Mouse (Mus musculus) cerebellum, adult 18-20 months (tissue): ENCODE measurements around the gene Uchl1.

Source experiments
- DNase-seq, 2 experiments: peaks; one replicate each; pipeline ENCODE4 v3.0.0; 2021

Gene Uchl1

DNA sequence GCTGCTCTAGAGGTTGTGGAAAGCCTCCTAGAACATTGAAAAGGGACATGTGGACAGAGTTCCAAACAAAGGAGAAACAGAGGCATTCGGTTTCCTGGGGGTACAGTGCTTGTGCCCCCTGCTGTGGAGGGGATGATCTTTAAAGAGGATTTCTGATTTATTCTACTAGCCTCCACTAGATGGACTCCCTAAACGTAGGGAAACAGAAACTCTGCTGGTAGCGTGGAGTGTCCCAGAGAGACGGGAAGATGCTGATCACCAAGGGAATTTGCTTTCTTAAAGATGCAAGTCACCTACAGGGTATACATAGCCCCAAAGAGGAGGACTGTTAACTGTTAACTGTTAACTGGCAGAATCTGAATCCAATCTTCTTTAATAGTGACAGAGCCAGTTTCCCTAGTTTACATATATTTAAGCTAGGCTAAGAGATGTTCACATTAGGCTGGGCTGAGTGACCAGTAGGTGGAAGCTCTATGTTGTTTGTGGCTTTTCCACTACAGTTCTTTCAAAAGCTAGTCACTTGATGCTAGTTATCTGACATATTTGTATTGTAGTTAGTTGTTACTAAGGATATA, 34.6 kb downstream of the Uchl1 start:
- peak in 1 of 2 experiments; percentile 6 for DNase-seq

DNA sequence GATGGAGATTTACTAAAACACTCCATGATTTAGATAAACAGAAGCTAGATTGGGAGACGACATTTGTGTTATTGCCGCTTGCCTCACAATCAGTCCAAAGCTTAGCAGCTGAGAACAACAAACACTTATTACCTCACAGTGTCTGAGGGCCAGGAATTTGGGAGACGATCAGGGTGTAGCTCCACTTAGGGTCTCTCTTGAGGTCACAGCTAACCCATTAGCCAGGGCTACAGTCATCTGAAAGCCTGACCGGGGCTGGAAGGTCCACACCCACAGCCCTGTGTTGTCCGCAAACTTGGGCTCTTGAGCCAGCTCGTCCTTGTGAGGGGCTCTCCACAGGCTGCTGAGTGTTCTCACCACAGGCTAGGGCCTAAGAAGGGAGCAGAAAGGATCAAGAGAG, 36.9 kb downstream of the Uchl1 start:
- DNase-seq: no peak

DNA sequence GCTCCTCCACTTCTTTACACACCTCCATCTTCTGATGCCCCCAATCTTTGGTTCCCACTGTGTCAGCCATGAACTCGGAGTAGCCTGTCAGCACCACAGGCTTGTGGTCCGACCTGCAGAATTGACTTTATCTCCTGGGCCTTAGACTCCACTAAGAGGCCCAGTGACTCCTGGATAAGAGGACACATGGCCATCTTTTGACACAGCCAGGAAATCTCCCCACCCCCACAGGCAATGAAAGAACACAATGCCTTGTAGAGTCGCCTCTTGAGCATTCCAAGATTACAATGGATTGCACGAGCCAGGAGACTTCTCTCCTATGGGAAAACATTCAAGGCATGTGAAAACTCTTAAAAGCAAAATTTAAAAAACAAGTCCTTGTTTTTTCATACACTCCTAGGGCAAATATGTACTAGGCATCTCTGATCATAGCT, 39.6 kb downstream of the Uchl1 start:
- no peak for DNase-seq

DNA sequence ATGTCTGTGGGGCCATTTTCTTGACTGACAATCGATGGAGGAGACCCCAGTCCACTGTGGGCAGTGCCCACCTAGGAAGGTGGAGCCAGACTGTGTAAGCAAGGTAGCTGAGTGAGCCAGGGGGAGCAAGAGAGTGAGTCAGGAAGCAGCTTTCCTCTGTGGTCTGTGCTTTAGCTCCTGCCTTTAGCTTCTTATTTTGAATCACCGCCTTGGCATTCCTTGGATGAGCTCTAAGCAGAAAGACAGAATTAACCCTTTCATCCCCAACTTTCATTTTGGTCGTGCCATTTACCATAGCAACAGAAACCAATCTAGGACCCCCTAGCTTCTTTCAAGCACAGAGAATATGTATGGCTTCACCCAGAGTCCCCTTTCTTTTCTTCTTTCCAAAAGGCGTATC, 42.0 kb downstream of the Uchl1 start:
- no peak for DNase-seq

DNA sequence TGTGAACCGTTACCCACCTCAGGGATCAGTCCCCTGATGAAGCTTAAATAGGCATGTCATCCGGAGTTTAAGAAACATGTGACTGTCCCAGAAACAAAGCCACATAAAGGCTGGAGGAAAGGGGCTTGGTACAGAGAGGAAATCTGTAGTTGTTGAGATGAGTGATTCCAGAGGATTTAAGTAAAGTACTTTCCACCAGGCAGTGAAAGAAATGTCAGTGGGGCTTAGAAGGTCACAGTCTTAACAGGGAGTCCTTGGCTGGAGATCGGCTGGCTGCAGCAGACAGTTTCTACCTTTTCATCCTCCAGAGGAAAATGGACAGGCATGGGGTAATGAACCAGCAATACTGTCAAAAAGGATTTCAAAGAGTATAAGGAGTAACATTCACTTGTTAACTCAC, 42.5 kb downstream of the Uchl1 start:
- no peak for DNase-seq

DNA sequence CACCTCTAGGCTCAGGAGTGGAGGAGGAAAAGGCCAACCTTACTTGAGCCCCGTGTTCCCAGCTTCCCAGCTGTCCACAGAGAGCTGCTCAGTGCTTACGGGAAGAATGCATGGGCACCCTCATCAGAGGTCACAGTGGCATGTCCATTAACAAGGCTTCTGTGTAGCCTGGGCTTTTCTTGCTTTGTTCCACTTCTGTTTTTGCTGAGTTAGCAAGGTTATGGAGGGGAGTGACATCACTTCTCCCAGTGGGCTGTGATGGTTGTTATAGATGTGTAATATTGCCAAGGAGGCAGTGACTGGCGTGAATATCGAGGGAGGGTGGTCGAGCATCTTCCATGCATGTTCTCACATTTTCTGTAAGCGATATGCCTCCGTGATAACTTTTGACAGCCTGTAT, 43.0 kb downstream of the Uchl1 start:
- DNase-seq: no peak

DNA sequence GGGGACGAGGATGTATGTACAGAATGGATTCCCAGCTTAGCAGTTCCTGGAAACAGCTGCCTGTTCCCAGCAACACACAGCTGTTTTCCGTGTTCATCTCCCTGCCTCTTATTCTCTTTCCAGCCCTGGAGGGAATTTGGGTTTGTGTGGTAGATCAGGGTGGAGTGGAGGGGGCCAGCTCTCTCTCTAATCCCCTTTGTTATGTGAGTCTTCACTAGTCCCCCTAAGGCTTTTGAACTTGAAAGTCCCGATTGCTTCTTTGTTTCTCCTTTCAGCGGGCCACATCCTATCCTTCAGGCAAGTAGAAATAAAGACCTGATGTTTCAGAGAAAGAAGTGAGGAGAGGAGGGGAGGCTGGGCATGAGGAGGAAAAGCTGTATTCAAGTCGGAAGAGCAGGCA, 45.0 kb downstream of the Uchl1 start:
- no peak for DNase-seq

DNA sequence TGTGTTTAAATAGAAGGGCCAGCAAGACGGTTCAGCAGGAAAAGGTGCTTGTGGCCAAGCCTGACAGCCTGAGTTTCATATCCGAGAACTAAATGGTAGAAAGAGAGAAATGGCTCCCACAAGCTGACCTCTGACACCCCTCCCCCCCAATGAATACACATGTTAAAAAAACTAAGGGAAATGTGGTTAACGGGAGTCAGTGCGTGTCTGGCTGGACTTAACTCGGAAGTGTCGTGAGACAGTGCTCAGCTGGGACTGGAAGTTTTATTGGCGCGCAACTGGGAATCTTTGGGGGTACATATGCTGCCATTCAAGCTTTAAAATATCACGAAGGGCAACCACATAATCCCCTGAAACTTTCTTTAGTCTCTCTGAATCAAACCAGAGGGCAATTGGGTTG, 46.7 kb downstream of the Uchl1 start:
- DNase-seq: no peak

DNA sequence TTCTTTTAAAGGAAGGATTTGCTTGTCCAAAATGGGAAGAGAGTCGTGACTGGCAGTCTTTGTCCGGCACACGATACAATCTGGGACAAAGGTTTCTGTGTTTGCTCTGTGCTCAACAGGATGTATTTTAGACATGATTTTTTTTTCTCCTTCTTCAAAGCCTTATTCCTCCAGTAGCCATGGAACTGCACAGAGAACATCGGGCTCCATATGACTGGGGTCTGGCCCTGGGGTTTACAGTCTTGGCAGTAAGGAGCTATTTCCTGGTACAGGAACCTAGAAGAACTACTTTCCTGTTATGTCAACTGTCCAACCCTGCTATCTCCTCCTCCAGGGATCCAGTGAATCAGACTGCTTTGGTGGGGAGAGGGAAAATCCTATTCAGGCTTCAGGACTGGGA, 47.1 kb downstream of the Uchl1 start:
- DNase-seq: no peak

DNA sequence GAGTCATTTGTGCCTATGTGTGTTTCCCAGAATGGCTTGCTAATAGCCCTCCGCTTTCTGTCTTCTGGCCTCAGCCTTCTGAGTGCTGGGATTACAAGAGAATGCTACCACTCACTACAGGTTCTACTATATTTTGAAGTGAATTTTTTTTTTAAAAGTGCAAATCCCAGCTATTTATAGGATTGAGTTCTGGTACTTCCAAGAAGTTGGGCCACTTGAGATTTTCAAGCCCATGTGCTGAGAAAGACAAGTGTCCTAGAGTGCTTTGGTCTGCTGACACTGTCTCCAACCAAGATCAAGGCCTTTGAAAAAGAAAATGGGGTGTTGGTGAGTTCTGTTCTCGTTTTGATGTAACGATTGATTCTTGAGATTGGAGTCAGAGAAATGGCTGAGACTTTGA, 47.7 kb downstream of the Uchl1 start:
- DNase-seq: no peak

DNA sequence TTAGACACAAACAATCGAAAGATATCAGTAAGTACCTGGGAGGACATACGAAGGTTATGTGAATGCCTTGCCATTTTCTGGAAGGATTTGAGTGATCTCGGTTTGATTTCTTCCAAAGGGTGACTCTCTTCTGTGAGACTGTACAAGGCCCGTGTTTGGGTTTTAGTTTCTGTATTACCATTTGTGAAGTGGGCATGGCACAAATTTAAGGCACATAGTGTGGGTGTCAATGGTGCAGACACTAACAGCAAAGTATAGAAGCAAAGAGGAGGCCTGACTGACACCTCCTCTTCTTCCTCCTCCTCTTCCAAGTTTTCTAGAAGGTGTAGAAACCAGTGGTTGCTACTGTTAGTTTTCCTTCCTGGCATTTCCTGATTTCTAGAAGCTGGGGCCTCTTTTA, 53.4 kb downstream of the Uchl1 start:
- no peak for DNase-seq

DNA sequence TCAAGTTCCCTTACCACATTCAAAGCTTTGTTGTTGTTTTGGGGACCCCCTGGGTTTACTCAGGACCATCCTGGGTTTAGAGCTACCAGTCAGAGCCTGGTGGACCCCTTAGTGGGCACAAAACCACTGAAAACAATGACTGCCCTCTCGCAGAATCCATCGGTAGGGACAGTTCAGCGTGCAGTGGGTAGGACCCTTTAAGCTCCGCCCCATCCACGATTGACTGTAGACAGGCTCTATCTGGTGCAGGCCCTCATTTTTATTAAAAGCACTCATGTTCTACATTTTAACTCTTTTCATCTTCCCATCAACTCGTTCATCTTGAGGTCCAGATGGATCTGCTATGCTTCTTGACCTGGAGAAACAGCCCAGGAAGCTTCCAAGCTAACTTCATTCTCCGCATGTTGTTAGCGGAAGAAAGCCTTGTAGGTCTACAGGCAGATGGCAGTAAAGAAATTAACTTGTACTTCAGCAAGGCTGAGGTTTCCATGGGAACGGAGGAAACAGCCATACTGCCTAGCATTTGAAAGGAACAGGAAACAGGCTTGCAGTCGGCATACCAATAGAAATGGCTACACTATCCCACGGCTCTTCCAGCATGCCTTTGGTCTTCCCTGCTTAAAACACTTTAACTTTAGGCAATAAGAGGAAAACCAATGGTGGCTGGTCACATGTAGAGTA, 54.9 kb downstream of the Uchl1 start:
- DNase-seq: peak; percentile 29 to 51

DNA sequence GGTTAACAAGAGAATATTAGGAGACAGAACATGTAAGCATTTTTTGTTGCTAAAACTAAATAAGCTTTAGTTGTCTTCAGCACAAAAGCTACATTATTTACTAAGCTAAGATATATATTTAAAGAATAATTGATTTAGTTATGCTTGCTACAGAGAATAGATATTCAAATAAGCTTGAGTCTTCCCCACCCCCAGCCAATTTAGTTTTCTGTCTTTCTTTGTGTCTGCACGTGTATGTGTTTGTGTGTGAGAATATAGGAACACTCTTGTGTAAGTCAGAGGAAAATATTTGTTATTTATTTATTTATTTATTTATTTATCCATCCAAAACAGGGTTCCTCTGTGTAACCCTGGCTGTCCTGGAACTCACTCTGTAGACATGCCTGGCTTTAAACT, 55.4 kb downstream of the Uchl1 start:
- no peak for DNase-seq

DNA sequence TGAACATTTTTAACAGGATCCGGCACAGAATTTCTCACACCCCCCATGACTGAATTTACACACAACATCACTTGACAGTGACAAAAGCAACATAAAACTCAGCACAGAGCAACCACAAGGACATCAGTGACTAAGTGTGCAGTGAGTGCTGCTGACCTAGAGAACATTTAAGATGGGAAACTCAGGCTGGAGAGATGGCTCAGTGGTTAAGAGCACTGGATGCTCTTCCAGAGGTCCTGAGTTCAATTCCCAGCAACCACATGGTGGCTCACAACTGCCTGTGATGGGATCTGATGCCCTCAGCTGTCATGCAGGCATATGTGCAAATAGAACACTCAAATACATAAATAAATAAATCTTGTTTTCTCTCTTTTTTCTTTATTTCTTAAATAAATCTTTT, 57.7 kb downstream of the Uchl1 start:
- no peak for DNase-seq
